Mouse (Mus musculus) liver, postnatal 0 days (tissue): ENCODE measurements around the gene Fcgrt.

Experiments
- CTCF ChIP-seq: sonication (generic); IDR thresholded peaks from 2 replicates; pipeline ENCODE4 v1.5.1; 2016; ENCODE audit warnings: antibody characterized with exemption, low read depth
- EP300 ChIP-seq: IDR thresholded peaks from 2 replicates; pipeline ENCODE4 v1.6.1; 2016; ENCODE audit warnings: antibody characterized with exemption, low read depth, mild to moderate bottlenecking

DNA sequence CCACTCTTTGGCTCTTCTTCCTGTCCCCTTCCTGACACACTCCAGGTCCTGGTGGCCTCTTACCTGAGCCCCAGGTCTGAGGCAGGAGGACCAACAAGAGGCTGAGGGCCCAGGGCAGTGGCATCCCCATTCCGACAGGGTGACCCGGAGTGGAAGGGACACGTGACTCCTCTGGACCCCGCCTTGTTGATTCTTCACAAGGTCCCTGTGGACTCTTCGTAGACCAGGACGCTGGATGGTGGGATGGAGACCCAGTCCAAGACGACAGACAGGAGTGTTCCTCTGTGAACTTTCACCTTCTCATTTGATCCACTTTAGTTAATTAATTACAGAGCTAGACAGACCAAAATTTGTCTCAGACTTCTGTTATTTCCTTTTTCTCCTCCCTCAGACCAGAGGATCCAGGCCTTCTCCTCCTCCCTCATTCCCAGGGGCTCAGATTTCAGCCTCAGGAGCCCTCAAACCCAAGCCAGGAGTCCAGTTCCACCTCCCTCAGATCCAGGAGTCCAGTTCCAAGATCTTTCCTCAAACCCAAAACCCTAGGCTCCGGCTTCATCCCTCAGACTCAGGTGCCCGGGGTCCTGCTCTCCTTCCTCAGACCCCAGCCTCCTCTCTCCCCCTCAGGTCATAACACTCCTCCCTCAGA, 588 bp downstream of the Fcgrt start:
- TF ChIP-seq CTCF (no peak), EP300 (no peak)
